In genomic region chr4:108579743-108580411, GRCm38 (mm10) we compare ENCODE assay signal across 8 mouse cellular contexts. TPM values are rescaled to one million over a fixed set of nuclear protein-coding genes. Genes with fewer than 3 reads are reported as not detected.
A peak's percentile ranks its signal among the peaks of the same experiment; 100 is the strongest.
DNase-seq lines count a peak whose midpoint lies in the region; ATAC-seq and TF ChIP-seq lines count a peak whose summit lies in the region.

No protein-coding gene starts in this region.

- peaks cover 20% of the 10 kb centered on the region for H3K4me1 ChIP-seq in heart, embryonic 12.5 days (replicated peaks)
- H3K4me1 ChIP-seq in CH12.LX (ENCODE audit: control insufficient read depth in 1 of 2, insufficient read depth in 2 of 2), result peaks cover 0 to 19% of the 10 kb centered on the region in 2 experiments; a peak in 3 of 4 replicates
- H3K4me1 ChIP-seq in forebrain, embryonic 10.5 days, result peaks cover 32% of the 10 kb centered on the region
- H3K4me1 ChIP-seq in liver, embryonic 13.5 days (replicated peaks), result peaks cover 53% of the 10 kb centered on the region

- peak overlapping the region; percentile 84 for H3K4me2 ChIP-seq in heart, embryonic 12.5 days
- peak overlapping the region; percentile 94 for H3K4me2 ChIP-seq in CH12.LX (ENCODE audit: insufficient read depth, low read depth, poor library complexity, severe bottlenecking)
- H3K4me2 ChIP-seq in liver, embryonic 13.5 days, result peak overlapping the region; percentile 80

- H3K36me3 ChIP-seq in heart, embryonic 12.5 days, result peaks cover 10% of the 10 kb centered on the region
- H3K36me3 ChIP-seq in CH12.LX (replicated peaks in 1 of 2; ENCODE audit: control insufficient read depth in 1 of 2, insufficient read depth in 1 of 2, low read length in 1 of 2), result peaks cover 11 to 28% of the 10 kb centered on the region in 2 experiments
- peaks cover 59% of the 10 kb centered on the region for H3K36me3 ChIP-seq in forebrain, embryonic 10.5 days (replicated peaks)
- peaks cover 31% of the 10 kb centered on the region for H3K36me3 ChIP-seq in liver, embryonic 13.5 days

- dilution Hi-C loops in CH12.LX (cut with MboI; ENCODE audit: extremely low pct_ligation_motif_present, extremely low pct_unique_long_range_greater_than_20kb, low sequenced_read_pairs), result no loop called here

- intact Hi-C loops in heart, postnatal 14 days (cut with DNase I), result loop anchor here (1.0 kb wide), 1 partner anchor 38 kb away; no protein-coding TSS in a partner anchor

- ATAC-seq in heart, embryonic 12.5 days (ENCODE audit: insufficient number of reproducible peaks, low FRiP score), result no peak
- no peak for ATAC-seq in liver, embryonic 13.5 days (ENCODE audit: low read depth)

- TF ChIP-seq RAD21 in CH12.LX (IDR thresholded peaks at IDR 0.05; ENCODE audit: low read depth, low read length), result no peak

- H3K9me3 ChIP-seq in heart, embryonic 12.5 days (replicated peaks), result no peaks in the 10 kb centered on the region
- no peaks in the 10 kb centered on the region for H3K9me3 ChIP-seq in CH12.LX (replicated peaks; ENCODE audit: low read length)
- no peaks in the 10 kb centered on the region; the same call in 1 of the 2 replicates for H3K9me3 ChIP-seq in forebrain, embryonic 10.5 days
- no peaks in the 10 kb centered on the region for H3K9me3 ChIP-seq in liver, embryonic 13.5 days (replicated peaks)

- WGBS in heart, embryonic 12.5 days, result under 1% methylated on average over 16 of the region's 16 CpGs
- WGBS in forebrain, embryonic 10.5 days, result 2% methylated on average over 16 of the region's 16 CpGs
- WGBS in liver, embryonic 13.5 days (ENCODE audit: insufficient replicate concordance), result under 1% methylated on average over 16 of the region's 16 CpGs

- no peak for TF ChIP-seq POLR2A in CH12.LX (IDR thresholded peaks at IDR 0.05; ENCODE audit: low read depth, low read length)

- no peak for TF ChIP-seq EP300 in CH12.LX (IDR thresholded peaks at IDR 0.05; ENCODE audit: low read length)

- no peak for TF ChIP-seq CTCF in CH12.LX (conservative IDR thresholded peaks at IDR 0.05 in 1 of 2, IDR thresholded peaks at IDR 0.05 in 1 of 2; ENCODE audit: low read depth in 2 of 2, low read length in 2 of 2)

- H3K9ac ChIP-seq in heart, embryonic 12.5 days, result peak overlapping the region; percentile 82
- peak overlapping the region; percentile 53 for H3K9ac ChIP-seq in CH12.LX (ENCODE audit: insufficient read depth, low read depth)
- H3K9ac ChIP-seq in liver, embryonic 13.5 days, result peak overlapping the region; percentile 94

- peak overlapping the region; percentile 73; the same call in 1 of the 2 replicates for H3K27ac ChIP-seq in heart, embryonic 12.5 days (ENCODE audit: poor library complexity, severe bottlenecking)
- 0 out of 2 replicates have a peak overlapping the region, but pooled peaks have one; percentile 19 for H3K27ac ChIP-seq in CH12.LX (ENCODE audit: insufficient read depth, low read depth)
- H3K27ac ChIP-seq in forebrain, embryonic 10.5 days, result peak overlapping the region; percentile 86
- peak overlapping the region; percentile 89 for H3K27ac ChIP-seq in liver, embryonic 13.5 days

- in situ Hi-C loops in CH12.LX (cut with MboI; ENCODE audit: low pct_ligation_motif_present, low pct_unique_long_range_greater_than_20kb, low sequenced_read_pairs), result no loop called here

- no peak for DNase-seq in heart, postnatal 14 days
- DNase-seq in CH12.LX (ENCODE audit: extremely low read depth), result no peak
- DNase-seq in forebrain, embryonic 10.5 days (ENCODE audit: extremely low spot score, low spot score), result no peak
- DNase-seq in liver, embryonic 13.5 days, result no peak
- DNase-seq in right cerebral cortex, postnatal 4 days, result no peak
- no peak for DNase-seq in frontal cortex, postnatal 25 days (ENCODE audit: low spot score in 2 of 2)
- no peak for DNase-seq in cerebellum, adult 8-10 months

- peaks cover 46% of the 10 kb centered on the region for H3K79me2 ChIP-seq in CH12.LX (replicated peaks; ENCODE audit: control insufficient read depth, extremely low read depth, insufficient read depth, poor library complexity, severe bottlenecking)

- H3K4me3 ChIP-seq in heart, embryonic 12.5 days, result peak overlapping the region; percentile 90
- H3K4me3 ChIP-seq in CH12.LX (replicated peaks in 1 of 3; ENCODE audit: low read depth in 2 of 3, low read length in 2 of 3, poor library complexity in 1 of 3), result peak overlapping the region; percentile 67 to 95 (median 95)
- peak overlapping the region; percentile 77 for H3K4me3 ChIP-seq in forebrain, embryonic 10.5 days
- peak overlapping the region; percentile 92 for H3K4me3 ChIP-seq in liver, embryonic 13.5 days (replicated peaks)

- H3K27me3 ChIP-seq in heart, embryonic 12.5 days (replicated peaks), result no peaks in the 10 kb centered on the region
- no peaks in the 10 kb centered on the region for H3K27me3 ChIP-seq in CH12.LX (replicated peaks)
- H3K27me3 ChIP-seq in forebrain, embryonic 10.5 days (ENCODE audit: poor library complexity, severe bottlenecking), result no peaks in the 10 kb centered on the region
- no peaks in the 10 kb centered on the region for H3K27me3 ChIP-seq in liver, embryonic 13.5 days

TF ChIP-seq in CH12.LX, 34 proteins besides CTCF, POLR2A, EP300 and RAD21:
- TF ChIP-seq MXI1 (IDR thresholded peaks at IDR 0.05; ENCODE audit: low read depth, low read length) (peak; percentile 13; the same call in 1 of the 2 replicates), MYC (IDR thresholded peaks at IDR 0.05; ENCODE audit: low read depth, low read length) (peak; percentile 43; the same call in 1 of the 2 replicates), ZC3H11A (IDR thresholded peaks at IDR 0.05; ENCODE audit: low read depth, low read length) (no peak), NELFE (IDR thresholded peaks at IDR 0.05; ENCODE audit: low read depth, low read length) (no peak), E2F4 (IDR thresholded peaks at IDR 0.05; ENCODE audit: insufficient replicate concordance, low read depth, low read length) (no peak), TCF12 (IDR thresholded peaks at IDR 0.05; ENCODE audit: low read depth, low read length) (no peak)

RNA-seq across cellular contexts. Expression of gene Orc1, which starts 0.7 kb away (rescaled TPM):
- 6.2 and 7.2 TPM in 2 replicates for polyA plus RNA-seq in heart, embryonic 12.5 days (2016; fragmentation: Nextera tagmentation; extraction: Ambion mirVana)
- under 1 TPM in 1 of 2 experiments, not detected in 1; 0.71 TPM for total RNA-seq in heart, postnatal 14 days (2021)
- total RNA-seq in CH12.LX (2012; rRNA removed), result 16.3 and 20.5 TPM in 2 replicates
- total RNA-seq in CH12.LX (2014; rRNA removed), result 25.1 and 25.4 TPM in 2 replicates
- 24.8 and 25.0 TPM in 2 replicates for polyA plus RNA-seq in CH12.LX (2012; ENCODE audit: insufficient read length, low read depth)
- polyA plus RNA-seq in forebrain, embryonic 10.5 days (2016; fragmentation: Nextera tagmentation; extraction: Ambion mirVana), result 25.0 and 27.1 TPM in 2 replicates
- 23.2 and 27.9 TPM in 2 replicates for polyA plus RNA-seq in liver, embryonic 13.5 days (2015; fragmentation: Nextera tagmentation; extraction: Ambion mirVana)

RNA-seq across cellular contexts. Expression of gene Prpf38a, which starts 0.7 kb away (rescaled TPM):
- 58.3 and 61.2 TPM in 2 replicates for polyA plus RNA-seq in heart, embryonic 12.5 days (2016; fragmentation: Nextera tagmentation; extraction: Ambion mirVana)
- 10 to 100 TPM; 20.6 to 21.4 TPM for total RNA-seq in heart, postnatal 14 days (2021)
- total RNA-seq in CH12.LX (2012; rRNA removed), result 51.1 and 63.1 TPM in 2 replicates
- total RNA-seq in CH12.LX (2014; rRNA removed), result 107 and 127 TPM in 2 replicates
- 82.2 and 98.7 TPM in 2 replicates for polyA plus RNA-seq in CH12.LX (2012; ENCODE audit: insufficient read length, low read depth)
- 130 and 136 TPM in 2 replicates for polyA plus RNA-seq in forebrain, embryonic 10.5 days (2016; fragmentation: Nextera tagmentation; extraction: Ambion mirVana)
- 60.2 and 68.8 TPM in 2 replicates for polyA plus RNA-seq in liver, embryonic 13.5 days (2015; fragmentation: Nextera tagmentation; extraction: Ambion mirVana)

RNA-seq across cellular contexts. Expression of gene Cc2d1b, which starts 39.9 kb away (rescaled TPM):
- polyA plus RNA-seq in heart, embryonic 12.5 days (2016; fragmentation: Nextera tagmentation; extraction: Ambion mirVana), result 18.9 and 19.3 TPM in 2 replicates
- total RNA-seq in heart, postnatal 14 days (2021), result 10 to 100 TPM; 14.6 to 17.6 TPM
- 60.9 and 61.4 TPM in 2 replicates for total RNA-seq in CH12.LX (2012; rRNA removed)
- total RNA-seq in CH12.LX (2014; rRNA removed), result 48.9 and 59.0 TPM in 2 replicates
- polyA plus RNA-seq in CH12.LX (2012; ENCODE audit: insufficient read length, low read depth), result 57.5 and 69.1 TPM in 2 replicates
- polyA plus RNA-seq in forebrain, embryonic 10.5 days (2016; fragmentation: Nextera tagmentation; extraction: Ambion mirVana), result 23.6 and 27.7 TPM in 2 replicates
- 12.9 and 13.3 TPM in 2 replicates for polyA plus RNA-seq in liver, embryonic 13.5 days (2015; fragmentation: Nextera tagmentation; extraction: Ambion mirVana)

Comparison
In these comparisons a context has a peak if more than half of its experiments do, and no peak if none do; other contexts are left out.
1. H3K27ac ChIP-seq: peak in every context shown above with its lines; median percentile 89 in liver, embryonic 13.5 days; 86 in forebrain, embryonic 10.5 days; 73 in heart, embryonic 12.5 days; 19 in CH12.LX.